Mouse (Mus musculus) thymus, postnatal 0 days (tissue): Measurements from ENCODE around the gene Cst11. TPM values are rescaled to one million over a fixed set of nuclear protein-coding genes. Genes with fewer than 3 reads are reported as not detected.
"Not testable (repeated sequence)": the region's sequence is repeated elsewhere in the genome, so short reads cannot be mapped to it uniquely, and the experiment has no call there.

Source experiments
- DNase-seq: peaks from one replicate; pipeline ENCODE4 v3.0.0-alpha.2; 2015; ENCODE audit warnings: low spot score
- polyA plus RNA-seq: library from polyadenylated mRNA; unstranded; fragments of >200 nt; fragmentation: Nextera tagmentation; extraction: Ambion mirVana; gene quantifications from 2 replicates; pipeline ENCODE4 v1.2.1, GENCODE M21; 2015

Cst11 gene
- polyA plus RNA-seq, result not detected in 2 replicates

GRCm38 (mm10) chr2:148771397-148771796, at the start of gene Cst11:
Cst11 (minus strand) TSS chr2:148771497.
- DNase-seq, result not testable (repeated sequence)

GRCm38 (mm10) chr2:148819909-148820308, 48.6 kb upstream of the Cst11 start, which contains the start of gene Cst13:
Cst13 (plus strand) TSS chr2:148820081.
- DNase-seq, result no peak

GRCm38 (mm10) chr2:148806696-148807095, 35.4 kb upstream of the Cst11 start:
- DNase-seq, result no peak

GRCm38 (mm10) chr2:148801491-148801921, 30.2 kb upstream of the Cst11 start:
- DNase-seq, result no peak

GRCm38 (mm10) chr2:148798485-148798884, 27.2 kb upstream of the Cst11 start, which contains the start of gene Cst8:
Cst8 (plus strand) TSS chr2:148798785.
- DNase-seq, result no peak

GRCm38 (mm10) chr2:148789142-148789541, 17.8 kb upstream of the Cst11 start, which contains the start of gene Cst12:
Cst12 (plus strand) TSS chr2:148789361.
- DNase-seq, result no peak

- no peak for DNase-seq
Observed at GRCm38 (mm10) chr2:148781709-148782108, 10.4 kb upstream of the Cst11 start, which contains the start of gene 8030411F24Rik. 8030411F24Rik (plus strand) TSS chr2:148782009.

- no peak for DNase-seq
Observed at GRCm38 (mm10) chr2:148763648-148764388, 7.5 kb downstream of the Cst11 start.

GRCm38 (mm10) chr2:148754310-148754846, 16.9 kb downstream of the Cst11 start:
- DNase-seq, result no peak

- peak; percentile 82 for DNase-seq
Observed at GRCm38 (mm10) chr2:148751893-148752813, 19.1 kb downstream of the Cst11 start.

- DNase-seq, result no peak
Observed at GRCm38 (mm10) chr2:148750058-148750457, 21.2 kb downstream of the Cst11 start, which contains the start of gene Cstl1. Cstl1 (plus strand) TSS chr2:148750358.

- DNase-seq, result no peak
Observed at GRCm38 (mm10) chr2:148743846-148744407, 27.4 kb downstream of the Cst11 start.

- DNase-seq, result no peak
Observed at GRCm38 (mm10) chr2:148743001-148743400, 28.3 kb downstream of the Cst11 start.

- DNase-seq, result peak; percentile 69
Observed at GRCm38 (mm10) chr2:148732327-148733000, 38.8 kb downstream of the Cst11 start, which contains the start of gene Napb. Napb (minus strand) TSS chr2:148732467.

- peak; percentile 4 for DNase-seq
Observed at GRCm38 (mm10) chr2:148731614-148732326, 39.5 kb downstream of the Cst11 start.

GRCm38 (mm10) chr2:148719271-148719995, 51.9 kb downstream of the Cst11 start:
- no peak for DNase-seq
